Mouse (Mus musculus): Measurements from ENCODE around the gene Pip4k2a. TPM values are rescaled to one million over a fixed set of nuclear protein-coding genes. Genes with fewer than 3 reads are reported as not detected.

Pip4k2a gene
- polyA plus RNA-seq, 1 experiment from 2014 or later, result 6.6 TPM

- Histone ChIP-seq H3K36me3 (peaks cover 10% of the 10 kb centered on the region; the same call in 1 of the 2 replicates), H3K27me3 (replicated peaks) (no peaks in the 10 kb centered on the region), H3K27ac (replicated peaks) (no peak overlapping the region), H3K9ac (no peak overlapping the region), H3K9me3 (no peaks in the 10 kb centered on the region), H3K4me1 (peaks cover 11% of the 10 kb centered on the region), H3K4me3 (no peak overlapping the region), H3K4me2 (no peak overlapping the region)
- 47% methylated on average over 11 of the region's 11 CpGs for WGBS
- no peak for ATAC-seq (ENCODE audit: extremely low read depth, insufficient number of reproducible peaks, low FRiP score, low TSS enrichment)
Measured at GRCm38 (mm10) chr2:18890227-18891001, 107.5 kb downstream of the Pip4k2a start.

GRCm38 (mm10) chr2:18884277-18884676, 113.6 kb downstream of the Pip4k2a start:
- Histone ChIP-seq H3K27me3 (replicated peaks) (no peaks in the 10 kb centered on the region), H3K4me1 (no peaks in the 10 kb centered on the region), H3K4me2 (no peak overlapping the region), H3K36me3 (peaks cover 16% of the 10 kb centered on the region), H3K27ac (replicated peaks) (no peak overlapping the region), H3K4me3 (no peak overlapping the region), H3K9ac (no peak overlapping the region), H3K9me3 (no peaks in the 10 kb centered on the region)
- ATAC-seq (ENCODE audit: extremely low read depth, insufficient number of reproducible peaks, low FRiP score, low TSS enrichment), result no peak
- WGBS, result 86% methylated on average over 3 of the region's 3 CpGs

GRCm38 (mm10) chr2:18874626-18875025, 123.3 kb downstream of the Pip4k2a start:
- Histone ChIP-seq H3K36me3 (0 out of 2 replicates have a peak, but pooled peaks cover 3% of the 10 kb centered on the region), H3K9ac (no peak overlapping the region), H3K27me3 (replicated peaks) (no peaks in the 10 kb centered on the region), H3K4me1 (no peaks in the 10 kb centered on the region), H3K4me3 (no peak overlapping the region), H3K27ac (replicated peaks) (no peak overlapping the region), H3K9me3 (no peaks in the 10 kb centered on the region), H3K4me2 (no peak overlapping the region)
- 89% methylated on average over 7 of the region's 7 CpGs for WGBS
- ATAC-seq (ENCODE audit: extremely low read depth, insufficient number of reproducible peaks, low FRiP score, low TSS enrichment), result no peak

GRCm38 (mm10) chr2:18874063-18874462, 123.9 kb downstream of the Pip4k2a start:
- Histone ChIP-seq H3K4me2 (no peak overlapping the region), H3K27me3 (replicated peaks) (no peaks in the 10 kb centered on the region), H3K9me3 (no peaks in the 10 kb centered on the region), H3K4me1 (no peaks in the 10 kb centered on the region), H3K9ac (no peak overlapping the region), H3K27ac (replicated peaks) (no peak overlapping the region), H3K36me3 (0 out of 2 replicates have a peak, but pooled peaks cover 3% of the 10 kb centered on the region), H3K4me3 (no peak overlapping the region)
- no peak for ATAC-seq (ENCODE audit: extremely low read depth, insufficient number of reproducible peaks, low FRiP score, low TSS enrichment)
- WGBS, result 75% methylated on average over 8 of the region's 8 CpGs

GRCm38 (mm10) chr2:18873440-18873839, 124.5 kb downstream of the Pip4k2a start:
- no peaks in the 10 kb centered on the region for H3K4me1 ChIP-seq

GRCm38 (mm10) chr2:18872797-18873196, 125.1 kb downstream of the Pip4k2a start:
- no peak overlapping the region for H3K9ac ChIP-seq
- ATAC-seq (ENCODE audit: extremely low read depth, insufficient number of reproducible peaks, low FRiP score, low TSS enrichment), result no peak
- no peaks in the 10 kb centered on the region for H3K9me3 ChIP-seq
- WGBS, result 7% methylated on average over 2 of the region's 2 CpGs
- no peaks in the 10 kb centered on the region for H3K4me1 ChIP-seq
- H3K27me3 ChIP-seq (replicated peaks), result no peaks in the 10 kb centered on the region
- no peak overlapping the region for H3K4me3 ChIP-seq
- no peak overlapping the region for H3K4me2 ChIP-seq
- 0 out of 2 replicates have a peak, but pooled peaks cover 3% of the 10 kb centered on the region for H3K36me3 ChIP-seq
- H3K27ac ChIP-seq (replicated peaks), result no peak overlapping the region

More at GRCm38 (mm10) chr2:18873440-18873839, 124.5 kb downstream of the Pip4k2a start:
- Histone ChIP-seq H3K4me2 (no peak overlapping the region), H3K9me3 (no peaks in the 10 kb centered on the region), H3K36me3 (0 out of 2 replicates have a peak, but pooled peaks cover 3% of the 10 kb centered on the region), H3K27ac (replicated peaks) (no peak overlapping the region), H3K4me3 (no peak overlapping the region), H3K9ac (no peak overlapping the region), H3K27me3 (replicated peaks) (no peaks in the 10 kb centered on the region)
- no peak for ATAC-seq (ENCODE audit: extremely low read depth, insufficient number of reproducible peaks, low FRiP score, low TSS enrichment)
- WGBS, result 87% methylated on average over 3 of the region's 3 CpGs

GRCm38 (mm10) chr2:18871087-18871486, 126.8 kb downstream of the Pip4k2a start:
- Histone ChIP-seq H3K27ac (replicated peaks) (no peak overlapping the region), H3K9me3 (no peaks in the 10 kb centered on the region), H3K9ac (no peak overlapping the region), H3K4me2 (no peak overlapping the region), H3K4me1 (no peaks in the 10 kb centered on the region), H3K4me3 (no peak overlapping the region), H3K27me3 (replicated peaks) (no peaks in the 10 kb centered on the region), H3K36me3 (no peaks in the 10 kb centered on the region)
- no peak for ATAC-seq (ENCODE audit: extremely low read depth, insufficient number of reproducible peaks, low FRiP score, low TSS enrichment)
- 88% methylated on average over 3 of the region's 3 CpGs for WGBS

- Histone ChIP-seq H3K4me2 (no peak overlapping the region), H3K36me3 (peaks cover 11% of the 10 kb centered on the region; the same call in 1 of the 2 replicates), H3K4me1 (no peaks in the 10 kb centered on the region), H3K9me3 (no peaks in the 10 kb centered on the region), H3K9ac (no peak overlapping the region), H3K27ac (replicated peaks) (no peak overlapping the region), H3K27me3 (replicated peaks) (no peaks in the 10 kb centered on the region), H3K4me3 (no peak overlapping the region)
- WGBS, result 93% methylated on average over 2 of the region's 2 CpGs
- no peak for ATAC-seq (ENCODE audit: extremely low read depth, insufficient number of reproducible peaks, low FRiP score, low TSS enrichment)
Measured at GRCm38 (mm10) chr2:18867069-18867468, 130.9 kb downstream of the Pip4k2a start.

GRCm38 (mm10) chr2:18864719-18865118, 133.2 kb downstream of the Pip4k2a start:
- peaks cover 11% of the 10 kb centered on the region; the same call in 1 of the 2 replicates for H3K36me3 ChIP-seq
- H3K27ac ChIP-seq (replicated peaks), result no peak overlapping the region
- 83% methylated on average over 5 of the region's 5 CpGs for WGBS
- no peak overlapping the region for H3K4me3 ChIP-seq
- H3K4me2 ChIP-seq, result no peak overlapping the region
- H3K9ac ChIP-seq, result no peak overlapping the region
- no peaks in the 10 kb centered on the region for H3K27me3 ChIP-seq (replicated peaks)
- peaks cover 10% of the 10 kb centered on the region for H3K4me1 ChIP-seq
- no peak for ATAC-seq (ENCODE audit: extremely low read depth, insufficient number of reproducible peaks, low FRiP score, low TSS enrichment)
- H3K9me3 ChIP-seq, result no peaks in the 10 kb centered on the region

GRCm38 (mm10) chr2:18861607-18862158, 136.2 kb downstream of the Pip4k2a start:
- WGBS, result 75% methylated on average over 5 of the region's 5 CpGs
- ATAC-seq (ENCODE audit: extremely low read depth, insufficient number of reproducible peaks, low FRiP score, low TSS enrichment), result no peak
- H3K9ac ChIP-seq, result no peak overlapping the region

GRCm38 (mm10) chr2:18860686-18861085, 137.2 kb downstream of the Pip4k2a start:
- no peak overlapping the region for H3K4me3 ChIP-seq
- peaks cover 9% of the 10 kb centered on the region; the same call in 1 of the 2 replicates for H3K36me3 ChIP-seq
- no peaks in the 10 kb centered on the region for H3K27me3 ChIP-seq (replicated peaks)
- ATAC-seq (ENCODE audit: extremely low read depth, insufficient number of reproducible peaks, low FRiP score, low TSS enrichment), result no peak
- H3K27ac ChIP-seq (replicated peaks), result no peak overlapping the region
- peaks cover 15% of the 10 kb centered on the region for H3K4me1 ChIP-seq
- peak overlapping the region; percentile 51 for H3K4me2 ChIP-seq
- WGBS, result 47% methylated on average over 9 of the region's 9 CpGs
- H3K9ac ChIP-seq, result peak overlapping the region; percentile 62
- no peaks in the 10 kb centered on the region for H3K9me3 ChIP-seq

More at GRCm38 (mm10) chr2:18861607-18862158, 136.2 kb downstream of the Pip4k2a start:
- Histone ChIP-seq H3K4me3 (no peak overlapping the region), H3K9me3 (no peaks in the 10 kb centered on the region), H3K27me3 (replicated peaks) (no peaks in the 10 kb centered on the region), H3K4me1 (peaks cover 14% of the 10 kb centered on the region), H3K27ac (replicated peaks) (no peak overlapping the region), H3K4me2 (no peak overlapping the region), H3K36me3 (peaks cover 11% of the 10 kb centered on the region; the same call in 1 of the 2 replicates)

Measured in heart, embryonic 13.5 days (tissue).